Mouse (Mus musculus) CD4-positive, CD25-positive, alpha-beta regulatory T cell, adult 4 months (primary cell): ENCODE results near the gene Hnf4a. TPM values are rescaled to one million over a fixed set of nuclear protein-coding genes. Genes with fewer than 3 reads are reported as not detected.

Experiments used
- ATAC-seq: one replicate; pipeline ENCODE4 v1.8.0; 2017
- polyA plus RNA-seq, 2 experiments: library from polyadenylated mRNA; unstranded; fragments of 100-300 nt; shearing (Covaris generic); gene quantifications; one replicate each; pipeline ENCODE4 v1.2.1; 2017

The Hnf4a gene
- polyA plus RNA-seq, 2 experiments from 2014 or later: not detected

GRCm38 (mm10) chr2:163552518-163552929 lies 45.9 kb downstream of the Hnf4a start:
- ATAC-seq: no peak

- ATAC-seq: no peak
Measured at GRCm38 (mm10) chr2:163554425-163554982, 47.9 kb downstream of the Hnf4a start.

GRCm38 (mm10) chr2:163554996-163555395 lies 48.4 kb downstream of the Hnf4a start:
- no peak for ATAC-seq

- ATAC-seq: no peak
Measured at GRCm38 (mm10) chr2:163555417-163555816, 48.8 kb downstream of the Hnf4a start.

- no peak for ATAC-seq
Measured at GRCm38 (mm10) chr2:163558548-163558947, 51.9 kb downstream of the Hnf4a start.

- ATAC-seq: no peak
Measured at GRCm38 (mm10) chr2:163559236-163559635, 52.6 kb downstream of the Hnf4a start.

- no peak for ATAC-seq
Measured at GRCm38 (mm10) chr2:163560247-163560646, 53.6 kb downstream of the Hnf4a start.

GRCm38 (mm10) chr2:163561258-163561948 lies 54.8 kb downstream of the Hnf4a start:
- ATAC-seq: no peak

- no peak for ATAC-seq
Measured at GRCm38 (mm10) chr2:163564646-163565045, 58.0 kb downstream of the Hnf4a start.

GRCm38 (mm10) chr2:163574321-163574720 lies 67.7 kb downstream of the Hnf4a start:
- no peak for ATAC-seq

GRCm38 (mm10) chr2:163575248-163575647 lies 68.6 kb downstream of the Hnf4a start:
- no peak for ATAC-seq

- ATAC-seq: no peak
Measured at GRCm38 (mm10) chr2:163577986-163578385, 71.4 kb downstream of the Hnf4a start.

GRCm38 (mm10) chr2:163580069-163580945 lies 73.7 kb downstream of the Hnf4a start:
- no peak for ATAC-seq

GRCm38 (mm10) chr2:163583226-163584087 lies 76.8 kb downstream of the Hnf4a start:
- no peak for ATAC-seq

GRCm38 (mm10) chr2:163584088-163584426 lies 77.4 kb downstream of the Hnf4a start:
- no peak for ATAC-seq

- no peak for ATAC-seq
Measured at GRCm38 (mm10) chr2:163586384-163587261, 80.0 kb downstream of the Hnf4a start.

GRCm38 (mm10) chr2:163587506-163587905 lies 80.9 kb downstream of the Hnf4a start:
- ATAC-seq: no peak

- ATAC-seq: no peak
Measured at GRCm38 (mm10) chr2:163590211-163590610, 83.6 kb downstream of the Hnf4a start.

GRCm38 (mm10) chr2:163590996-163591395 lies 84.4 kb downstream of the Hnf4a start:
- no peak for ATAC-seq

GRCm38 (mm10) chr2:163592084-163592483 lies 85.5 kb downstream of the Hnf4a start:
- ATAC-seq: no peak

- no peak for ATAC-seq
Measured at GRCm38 (mm10) chr2:163593636-163594282, 87.2 kb downstream of the Hnf4a start.
